Mouse (Mus musculus): ENCODE results near the gene Tmem169. TPM values are rescaled to one million over a fixed set of nuclear protein-coding genes. Genes with fewer than 3 reads are reported as not detected.
A peak's percentile ranks its signal among the peaks of the same experiment; 100 is the strongest.

Tmem169 gene
- polyA plus RNA-seq, 1 experiment from 2014 or later, result 11.9 TPM

GRCm38 (mm10) chr1:72307317-72307798, 23.2 kb downstream of the Tmem169 start, which contains the start of gene Xrcc5:
Gene Xrcc5 (plus strand): TSS chr1:72307421.
- peak; percentile 95 for DNase-seq (ENCODE audit: low spot score)
- peak within 1 kb of the TSS; percentile 56 for H3K4me3 ChIP-seq (ENCODE audit: low read depth, low read length)
- no peaks in the 10 kb centered on the region for H3K9me3 ChIP-seq (ENCODE audit: control insufficient read depth, low read length)
- no peaks in the 10 kb centered on the region for H3K4me1 ChIP-seq (replicated peaks; ENCODE audit: control insufficient read depth, insufficient read depth, low read length)
- WGBS, result under 1% methylated on average over 21 of the region's 21 CpGs
- H3K36me3 ChIP-seq (ENCODE audit: control insufficient read depth, insufficient read depth, low read length), result no peaks in the 10 kb centered on the region; the same call in 1 of the 2 replicates
- peak within 1 kb of the TSS; percentile 82 for H3K27ac ChIP-seq (ENCODE audit: low read depth, low read length)
- peak within 1 kb of the TSS; percentile 88 for H3K9ac ChIP-seq (ENCODE audit: low read length)
- H3K4me2 ChIP-seq (ENCODE audit: low read depth, low read length, severe bottlenecking), result peak within 1 kb of the TSS; percentile 53
- peak; percentile 98 for ATAC-seq (replicated peaks; ENCODE audit: low FRiP score)
- H3K27me3 ChIP-seq (ENCODE audit: control insufficient read depth, insufficient read depth, low read length), result no peaks in the 10 kb centered on the region

- DNase-seq (ENCODE audit: low spot score) (no peak), ATAC-seq (replicated peaks; ENCODE audit: low FRiP score) (no peak)
- WGBS, result 62% methylated on average over 4 of the region's 4 CpGs
- H3K9me3 ChIP-seq (ENCODE audit: control insufficient read depth, low read length), result no peaks in the 10 kb centered on the region
- H3K27me3 ChIP-seq (ENCODE audit: control insufficient read depth, insufficient read depth, low read length), result no peaks in the 10 kb centered on the region
- H3K4me2 ChIP-seq (ENCODE audit: low read depth, low read length, severe bottlenecking), result no peak overlapping the region
- H3K4me3 ChIP-seq (ENCODE audit: low read depth, low read length), result no peak overlapping the region
- H3K36me3 ChIP-seq (ENCODE audit: control insufficient read depth, insufficient read depth, low read length), result no peaks in the 10 kb centered on the region; the same call in 1 of the 2 replicates
- H3K9ac ChIP-seq (ENCODE audit: low read length), result no peak overlapping the region
- H3K27ac ChIP-seq (ENCODE audit: low read depth, low read length), result no peak overlapping the region
- H3K4me1 ChIP-seq (replicated peaks; ENCODE audit: control insufficient read depth, insufficient read depth, low read length), result no peaks in the 10 kb centered on the region
Observed at GRCm38 (mm10) chr1:72308919-72309318, 24.8 kb downstream of the Tmem169 start.

DNA sequence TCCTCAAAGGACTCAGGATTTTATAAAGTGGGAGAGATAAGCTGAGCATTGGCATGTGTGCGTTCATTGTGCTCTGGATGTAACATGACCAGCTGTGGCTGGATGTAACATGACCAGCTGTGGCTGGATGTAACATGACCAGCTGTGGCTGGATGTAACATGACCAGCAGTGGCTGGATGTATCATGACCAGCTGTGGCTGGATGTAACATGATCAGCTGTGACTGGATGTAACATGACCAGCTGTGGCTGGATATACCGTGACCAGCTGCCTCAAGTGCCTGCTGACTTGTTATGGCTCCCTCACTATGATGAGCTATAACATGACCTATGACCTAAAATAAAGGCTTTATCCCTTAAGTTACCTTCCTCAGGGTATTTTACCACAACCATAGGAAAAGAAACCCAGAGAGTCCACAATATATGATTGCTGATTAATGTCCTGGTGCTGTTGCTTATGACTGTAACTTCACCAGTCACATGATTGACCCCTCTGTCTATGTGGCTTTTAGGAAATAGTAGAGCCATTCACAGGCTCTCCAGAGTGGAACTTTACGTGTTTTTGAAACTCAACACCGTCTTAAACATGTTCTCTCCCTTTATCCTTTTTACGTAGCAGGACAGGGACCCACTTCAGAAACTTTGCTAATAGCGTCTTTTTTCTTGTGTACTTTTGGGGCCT, 25.7 kb downstream of the Tmem169 start:
- WGBS, result 63% methylated on average over 6 of the region's 6 CpGs
- DNase-seq (ENCODE audit: low spot score), result no peak
- Histone ChIP-seq H3K36me3 (ENCODE audit: control insufficient read depth, insufficient read depth, low read length) (no peaks in the 10 kb centered on the region; the same call in 1 of the 2 replicates), H3K4me3 (ENCODE audit: low read depth, low read length) (no peak overlapping the region), H3K27ac (ENCODE audit: low read depth, low read length) (no peak overlapping the region), H3K4me2 (ENCODE audit: low read depth, low read length, severe bottlenecking) (no peak overlapping the region), H3K9me3 (ENCODE audit: control insufficient read depth, low read length) (no peaks in the 10 kb centered on the region), H3K4me1 (replicated peaks; ENCODE audit: control insufficient read depth, insufficient read depth, low read length) (no peaks in the 10 kb centered on the region), H3K27me3 (ENCODE audit: control insufficient read depth, insufficient read depth, low read length) (no peaks in the 10 kb centered on the region), H3K9ac (ENCODE audit: low read length) (no peak overlapping the region)
- no peak for ATAC-seq (replicated peaks; ENCODE audit: low FRiP score)

DNA sequence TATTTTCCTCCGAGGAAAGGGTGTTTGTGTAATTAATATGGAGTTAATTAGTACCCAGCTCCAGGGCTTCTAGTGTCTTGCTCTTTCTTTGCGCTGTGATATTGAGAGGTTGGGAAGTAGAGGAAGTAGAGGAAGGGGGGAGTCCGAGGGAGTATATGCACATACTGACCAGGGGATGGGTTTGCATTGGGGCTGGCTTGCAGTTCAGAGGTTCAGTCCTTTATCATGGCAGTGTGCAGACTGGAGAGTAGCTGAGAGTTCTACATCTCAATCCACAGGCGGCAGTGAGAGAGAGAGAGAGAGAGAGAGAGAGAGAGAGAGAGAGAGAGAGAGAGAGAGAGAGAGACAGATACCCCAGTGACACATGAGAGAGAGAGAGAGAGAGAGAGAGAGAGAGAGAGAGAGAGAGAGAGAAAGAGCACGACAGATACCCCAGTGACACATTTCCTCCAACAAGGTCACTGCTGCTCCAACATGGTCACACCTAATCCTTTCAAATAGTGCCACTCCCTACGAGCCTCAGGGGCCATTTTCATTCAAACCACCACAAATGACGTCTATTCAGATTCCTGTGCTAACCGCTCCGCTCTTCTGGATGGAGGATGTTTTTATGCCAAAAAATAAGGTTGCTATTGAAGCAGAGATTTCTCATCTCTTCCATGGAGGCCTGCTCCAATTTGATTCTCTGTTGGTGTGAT, 28.7 kb downstream of the Tmem169 start:
- Histone ChIP-seq H3K27me3 (ENCODE audit: control insufficient read depth, insufficient read depth, low read length) (no peaks in the 10 kb centered on the region), H3K9ac (ENCODE audit: low read length) (no peak overlapping the region), H3K4me2 (ENCODE audit: low read depth, low read length, severe bottlenecking) (no peak overlapping the region), H3K4me3 (ENCODE audit: low read depth, low read length) (no peak overlapping the region), H3K4me1 (replicated peaks; ENCODE audit: control insufficient read depth, insufficient read depth, low read length) (no peaks in the 10 kb centered on the region), H3K36me3 (ENCODE audit: control insufficient read depth, insufficient read depth, low read length) (peaks cover 2% of the 10 kb centered on the region; the same call in 1 of the 2 replicates), H3K9me3 (ENCODE audit: control insufficient read depth, low read length) (no peaks in the 10 kb centered on the region), H3K27ac (ENCODE audit: low read depth, low read length) (no peak overlapping the region)
- 84% methylated on average over 9 of the region's 9 CpGs for WGBS
- ATAC-seq (replicated peaks; ENCODE audit: low FRiP score) (no peak), DNase-seq (ENCODE audit: low spot score) (no peak)

- DNase-seq (ENCODE audit: low spot score), result no peak
- H3K4me3 ChIP-seq (ENCODE audit: low read depth, low read length), result no peak overlapping the region
- H3K4me2 ChIP-seq (ENCODE audit: low read depth, low read length, severe bottlenecking), result no peak overlapping the region
- no peak overlapping the region for H3K27ac ChIP-seq (ENCODE audit: low read depth, low read length)
- no peak overlapping the region for H3K9ac ChIP-seq (ENCODE audit: low read length)
- H3K36me3 ChIP-seq (ENCODE audit: control insufficient read depth, insufficient read depth, low read length), result peaks cover 2% of the 10 kb centered on the region; the same call in 1 of the 2 replicates
- WGBS, result 75% methylated on average over 5 of the region's 5 CpGs
- peak; percentile 33; the same call in 1 of the 2 replicates for ATAC-seq (replicated peaks; ENCODE audit: low FRiP score)
- no peaks in the 10 kb centered on the region for H3K4me1 ChIP-seq (replicated peaks; ENCODE audit: control insufficient read depth, insufficient read depth, low read length)
- H3K9me3 ChIP-seq (ENCODE audit: control insufficient read depth, low read length), result no peaks in the 10 kb centered on the region
- no peaks in the 10 kb centered on the region for H3K27me3 ChIP-seq (ENCODE audit: control insufficient read depth, insufficient read depth, low read length)
Observed at GRCm38 (mm10) chr1:72313399-72314039, 29.4 kb downstream of the Tmem169 start.

DNA sequence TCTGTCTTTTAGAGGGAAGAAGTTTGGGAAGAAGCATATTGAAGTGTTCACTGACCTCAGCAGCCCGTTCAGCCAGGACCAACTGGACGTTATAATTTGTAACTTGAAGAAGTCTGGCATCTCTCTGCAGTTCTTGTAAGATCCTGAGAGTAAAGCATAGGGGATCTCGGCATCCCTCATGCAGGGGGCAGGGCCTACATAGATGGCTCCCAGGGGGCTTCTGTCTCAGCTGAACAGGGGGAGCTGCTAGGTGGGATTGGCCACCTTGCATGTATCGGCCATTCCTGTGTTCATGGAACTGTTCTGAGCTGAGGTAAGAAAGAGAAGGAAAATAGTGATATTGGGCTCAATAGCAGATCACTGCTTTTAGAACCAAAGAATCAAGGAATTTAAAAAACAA, 31.3 kb downstream of the Tmem169 start:
- Histone ChIP-seq H3K36me3 (ENCODE audit: control insufficient read depth, insufficient read depth, low read length) (peaks cover 2% of the 10 kb centered on the region; the same call in 1 of the 2 replicates), H3K27ac (ENCODE audit: low read depth, low read length) (no peak overlapping the region), H3K9ac (ENCODE audit: low read length) (no peak overlapping the region), H3K9me3 (ENCODE audit: control insufficient read depth, low read length) (no peaks in the 10 kb centered on the region), H3K27me3 (ENCODE audit: control insufficient read depth, insufficient read depth, low read length) (no peaks in the 10 kb centered on the region), H3K4me2 (ENCODE audit: low read depth, low read length, severe bottlenecking) (no peak overlapping the region), H3K4me3 (ENCODE audit: low read depth, low read length) (no peak overlapping the region), H3K4me1 (replicated peaks; ENCODE audit: control insufficient read depth, insufficient read depth, low read length) (no peaks in the 10 kb centered on the region)
- DNase-seq (ENCODE audit: low spot score) (no peak), ATAC-seq (replicated peaks; ENCODE audit: low FRiP score) (no peak)
- WGBS, result 85% methylated on average over 4 of the region's 4 CpGs

- ATAC-seq (replicated peaks; ENCODE audit: low FRiP score) (no peak), DNase-seq (ENCODE audit: low spot score) (no peak)
- Histone ChIP-seq H3K9me3 (ENCODE audit: control insufficient read depth, low read length) (no peaks in the 10 kb centered on the region), H3K36me3 (ENCODE audit: control insufficient read depth, insufficient read depth, low read length) (peaks cover 2% of the 10 kb centered on the region; the same call in 1 of the 2 replicates), H3K27me3 (ENCODE audit: control insufficient read depth, insufficient read depth, low read length) (no peaks in the 10 kb centered on the region), H3K4me3 (ENCODE audit: low read depth, low read length) (no peak overlapping the region), H3K4me2 (ENCODE audit: low read depth, low read length, severe bottlenecking) (no peak overlapping the region), H3K27ac (ENCODE audit: low read depth, low read length) (no peak overlapping the region), H3K9ac (ENCODE audit: low read length) (no peak overlapping the region), H3K4me1 (replicated peaks; ENCODE audit: control insufficient read depth, insufficient read depth, low read length) (no peaks in the 10 kb centered on the region)
- 71% methylated on average over 8 of the region's 8 CpGs for WGBS
Observed at GRCm38 (mm10) chr1:72316409-72316808, 32.2 kb downstream of the Tmem169 start.

DNA sequence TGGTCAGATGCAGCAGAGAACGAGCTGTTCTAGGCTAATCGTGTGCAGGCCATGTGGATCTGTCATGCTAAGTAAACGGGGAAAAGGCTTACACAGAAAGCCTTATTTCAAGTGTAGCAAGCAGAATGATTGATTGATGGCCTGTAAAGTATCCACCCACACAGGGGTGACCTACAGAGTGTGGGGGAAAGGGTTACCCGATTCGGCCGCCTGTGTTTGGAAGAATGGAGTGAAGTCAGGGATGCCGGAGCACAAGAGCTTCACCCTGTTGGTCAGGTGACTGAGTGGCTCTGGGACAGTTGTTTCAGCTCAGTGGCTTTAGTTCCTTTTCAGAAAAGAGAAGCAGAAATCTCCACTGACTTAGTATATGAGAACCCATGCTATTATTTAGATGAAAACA, 32.7 kb downstream of the Tmem169 start:
- WGBS, result 86% methylated on average over 7 of the region's 7 CpGs
- ATAC-seq (replicated peaks; ENCODE audit: low FRiP score), result no peak

More for the DNA sequence above, 32.7 kb downstream of the Tmem169 start:
- no peaks in the 10 kb centered on the region for H3K27me3 ChIP-seq (ENCODE audit: control insufficient read depth, insufficient read depth, low read length)
- no peak for DNase-seq (ENCODE audit: low spot score)
- H3K9ac ChIP-seq (ENCODE audit: low read length), result no peak overlapping the region
- H3K4me3 ChIP-seq (ENCODE audit: low read depth, low read length), result no peak overlapping the region
- H3K4me2 ChIP-seq (ENCODE audit: low read depth, low read length, severe bottlenecking), result no peak overlapping the region
- H3K27ac ChIP-seq (ENCODE audit: low read depth, low read length), result no peak overlapping the region
- H3K36me3 ChIP-seq (ENCODE audit: control insufficient read depth, insufficient read depth, low read length), result peaks cover 2% of the 10 kb centered on the region; the same call in 1 of the 2 replicates
- H3K4me1 ChIP-seq (replicated peaks; ENCODE audit: control insufficient read depth, insufficient read depth, low read length), result no peaks in the 10 kb centered on the region
- no peaks in the 10 kb centered on the region for H3K9me3 ChIP-seq (ENCODE audit: control insufficient read depth, low read length)

All from forebrain, embryonic 11.5 days (tissue).